Mouse (Mus musculus): ENCODE measurements around the gene Kctd12.

- TF ChIP-seq CTCF (IDR thresholded peaks at IDR 0.05; ENCODE audit: low read depth, low read length) (no peak), POLR2A (IDR thresholded peaks at IDR 0.05; ENCODE audit: insufficient read depth, low read length) (no peak)
These were observed 34.6 kb downstream of the Kctd12 start for GRCm38 (mm10) chr14:102947796-102948195.
